Mouse (Mus musculus) telencephalon, adult 2 months (tissue): ENCODE data around the gene Col8a1.

Experiments
- DNase-seq: peaks from one replicate; pipeline ENCODE4 v3.0.0-alpha.2; 2011; ENCODE audit warnings: low read depth, low spot score

Col8a1 gene

GRCm38 (mm10) chr16:57672251-57672650, 82.3 kb downstream of the Col8a1 start:
- no peak for DNase-seq

- no peak for DNase-seq
Observed at GRCm38 (mm10) chr16:57671637-57672036, 82.9 kb downstream of the Col8a1 start.

DNA sequence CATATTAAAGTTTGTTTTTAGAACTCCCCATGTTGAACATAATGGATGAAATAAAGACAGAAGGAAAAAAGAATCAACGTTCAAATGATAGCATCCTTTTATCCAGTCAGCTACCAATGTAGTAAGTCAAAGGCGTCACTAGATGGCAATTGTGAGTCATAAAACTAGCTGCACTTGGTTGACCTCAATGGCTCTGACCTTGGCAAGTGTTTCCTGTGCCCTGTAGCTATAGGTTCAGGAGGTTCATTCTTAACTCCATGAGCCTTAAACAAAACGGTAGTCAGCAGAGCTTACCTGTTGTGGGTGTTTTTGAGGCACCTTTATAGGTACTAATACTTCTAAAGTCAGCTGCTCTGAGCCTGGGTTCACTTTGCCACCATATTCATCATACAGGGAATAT, 85.2 kb downstream of the Col8a1 start:
- peak; percentile 21 for DNase-seq

DNA sequence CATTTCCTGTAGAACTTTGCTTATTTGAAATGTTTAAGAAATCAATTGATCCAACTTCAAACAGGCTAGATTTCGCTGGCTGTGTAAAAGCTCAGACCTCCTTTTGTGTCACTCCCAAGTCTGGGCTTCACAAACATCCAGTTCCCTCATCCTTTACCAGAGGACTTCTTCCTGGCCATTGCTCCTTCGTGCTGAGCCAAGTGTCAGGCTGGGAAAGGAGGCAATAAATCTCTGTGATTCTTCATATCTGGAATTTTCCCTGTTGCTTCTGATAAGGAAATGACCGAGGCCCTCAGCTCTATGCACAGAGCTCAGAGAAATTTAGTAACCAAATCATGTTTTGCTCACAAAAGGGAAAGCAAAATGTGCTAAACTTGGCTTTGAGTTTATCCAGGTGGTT, 91.9 kb downstream of the Col8a1 start:
- DNase-seq, result no peak

DNA sequence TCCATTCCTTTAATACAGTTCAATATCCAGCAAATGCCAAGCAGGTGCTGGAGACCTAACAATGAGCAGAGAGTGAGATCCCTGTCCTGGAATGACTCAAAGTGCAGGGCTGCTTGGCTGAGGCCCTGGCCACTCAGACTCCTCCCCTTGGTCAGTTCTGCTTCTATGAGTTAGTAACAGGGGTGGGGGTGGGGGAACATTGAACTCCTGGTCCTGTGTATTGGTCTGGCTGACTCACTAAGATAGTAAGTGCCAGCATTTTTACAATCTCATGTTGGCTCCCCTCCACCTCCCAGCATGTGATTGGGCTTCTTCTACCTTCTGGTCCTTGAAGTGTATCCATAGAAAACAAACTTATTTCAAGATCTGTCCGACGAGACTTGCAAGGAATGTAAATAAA, 104.6 kb downstream of the Col8a1 start:
- no peak for DNase-seq

- DNase-seq, result no peak
Observed at GRCm38 (mm10) chr16:57641346-57641885, 113.1 kb downstream of the Col8a1 start.

DNA sequence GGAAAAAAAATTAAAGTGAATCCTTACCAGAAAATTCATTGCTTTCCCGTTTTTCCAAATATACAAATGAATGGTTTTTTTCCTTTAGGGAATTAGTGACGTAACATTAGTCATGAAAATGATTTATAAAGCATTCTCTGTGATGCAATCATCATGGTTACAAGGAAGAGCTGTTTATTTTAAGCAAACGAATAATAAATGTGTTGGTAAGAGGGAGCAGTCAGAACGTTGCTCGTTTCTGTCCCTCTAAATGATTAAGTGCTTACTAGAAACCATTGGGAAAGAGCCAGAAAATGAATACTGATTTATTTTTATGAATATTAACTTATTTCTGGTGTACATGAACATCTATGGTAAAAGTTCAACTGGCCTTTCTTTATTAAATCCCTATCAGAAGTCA, 119.8 kb downstream of the Col8a1 start:
- DNase-seq, result no peak

- peak; percentile 24 for DNase-seq
Observed at GRCm38 (mm10) chr16:57634191-57634590, 120.3 kb downstream of the Col8a1 start.

DNA sequence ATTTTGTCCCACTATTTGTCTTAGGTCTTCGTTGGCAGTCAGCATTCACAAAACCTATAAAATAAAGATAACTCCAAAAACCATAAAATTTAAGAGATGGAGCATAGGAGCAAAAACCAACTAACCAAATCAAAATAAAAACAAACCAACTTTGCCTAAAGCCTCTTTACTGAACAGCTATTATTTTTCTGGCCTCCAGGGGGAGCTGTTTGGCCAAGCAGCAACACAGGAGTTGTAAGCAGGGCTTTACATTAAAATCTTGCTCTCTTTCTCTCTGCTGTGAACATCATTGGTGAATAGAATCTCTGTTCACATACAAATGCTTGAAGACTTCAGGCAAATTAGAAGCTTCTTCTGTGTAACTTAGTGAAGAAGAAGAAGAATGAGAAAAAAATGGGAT, 142.8 kb downstream of the Col8a1 start:
- peak; percentile 16 for DNase-seq

GRCm38 (mm10) chr16:57606444-57607227, 147.9 kb downstream of the Col8a1 start, which contains the start of gene Cmss1:
Gene Cmss1, minus strand, starts transcription at chr16:57606864.
- peak; percentile 76 for DNase-seq

DNA sequence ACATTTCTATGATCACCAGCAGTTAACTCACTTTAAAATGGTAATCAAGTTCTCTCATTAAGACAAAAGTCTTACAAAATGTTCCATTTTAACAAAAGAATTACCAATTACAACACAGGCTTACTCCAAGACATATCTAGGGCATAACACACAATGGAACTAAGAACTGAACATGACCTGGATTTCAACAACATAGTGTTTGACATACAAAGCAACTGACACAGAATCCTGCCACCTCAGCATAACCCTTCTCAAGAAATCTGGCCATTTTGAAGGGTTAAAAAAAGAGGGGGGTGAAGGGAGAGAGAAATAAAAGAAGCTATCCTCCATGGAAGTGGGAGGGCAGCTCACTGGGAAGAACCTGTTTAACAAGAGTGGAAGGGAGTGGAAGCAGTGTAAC, 153.5 kb downstream of the Col8a1 start:
- DNase-seq, result no peak

DNA sequence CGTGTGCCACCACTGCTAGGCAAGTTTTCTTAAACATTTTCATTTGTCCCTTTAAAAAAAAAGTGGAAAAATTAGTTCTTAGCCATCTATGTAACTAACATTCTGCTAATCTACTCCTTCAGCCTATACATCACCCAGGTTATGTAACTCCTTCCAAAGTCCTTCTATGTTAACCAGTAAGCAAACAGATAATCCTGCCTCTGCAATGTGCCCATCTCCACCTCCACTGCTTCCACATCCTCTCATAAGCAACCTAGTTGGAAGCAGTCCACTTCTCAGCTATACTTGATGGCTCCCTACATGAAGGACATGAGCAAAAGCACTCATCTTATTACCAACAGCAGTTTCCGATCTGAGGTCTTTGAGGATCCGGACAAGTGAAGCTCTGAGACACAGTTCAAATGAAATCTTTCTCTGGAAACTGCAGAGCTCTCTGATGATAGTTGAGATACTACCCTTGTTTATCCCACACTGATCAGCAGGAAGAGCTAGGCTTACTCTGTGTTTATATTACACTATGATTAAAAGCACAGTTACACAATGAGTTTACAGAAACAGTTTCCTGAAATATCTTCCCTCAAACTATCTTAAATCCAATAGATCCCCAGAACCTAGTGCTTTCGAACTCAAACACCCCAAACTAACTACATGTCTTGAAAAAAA, 157.1 kb downstream of the Col8a1 start:
- no peak for DNase-seq

DNA sequence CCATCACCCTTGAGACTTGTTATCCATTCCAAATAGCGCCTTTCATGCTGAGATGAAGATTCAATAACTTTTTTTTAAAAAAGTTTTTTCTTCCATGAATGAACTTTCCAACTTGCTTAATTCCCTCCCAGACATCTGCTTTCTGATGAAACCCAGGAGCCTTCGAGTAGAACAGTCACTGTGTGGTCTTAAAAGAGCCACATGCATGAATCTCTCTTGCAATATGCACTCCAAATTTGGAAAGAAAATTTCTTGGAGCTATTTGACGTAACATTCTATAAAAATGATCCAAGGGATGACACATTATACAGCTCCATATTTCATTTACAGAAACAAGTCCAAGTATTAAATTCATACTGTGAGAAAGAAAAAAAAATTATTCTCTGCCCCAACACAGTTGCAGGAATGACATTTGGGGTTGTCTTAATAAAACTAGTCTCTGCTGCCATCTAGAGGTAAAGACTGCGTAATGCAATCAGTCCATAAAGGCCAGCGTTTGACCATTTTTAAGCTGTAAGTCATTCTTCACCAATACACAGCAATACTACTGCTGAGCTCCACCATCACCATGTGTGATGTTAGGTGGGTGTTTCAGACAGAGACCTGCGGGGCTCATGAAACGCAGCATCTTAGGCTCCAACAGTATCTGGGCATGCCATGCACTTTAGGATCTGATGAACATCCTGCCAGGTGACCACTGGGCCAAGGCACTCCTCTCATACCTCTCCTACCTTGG, 160.9 kb downstream of the Col8a1 start:
- peak; percentile 26 for DNase-seq

DNA sequence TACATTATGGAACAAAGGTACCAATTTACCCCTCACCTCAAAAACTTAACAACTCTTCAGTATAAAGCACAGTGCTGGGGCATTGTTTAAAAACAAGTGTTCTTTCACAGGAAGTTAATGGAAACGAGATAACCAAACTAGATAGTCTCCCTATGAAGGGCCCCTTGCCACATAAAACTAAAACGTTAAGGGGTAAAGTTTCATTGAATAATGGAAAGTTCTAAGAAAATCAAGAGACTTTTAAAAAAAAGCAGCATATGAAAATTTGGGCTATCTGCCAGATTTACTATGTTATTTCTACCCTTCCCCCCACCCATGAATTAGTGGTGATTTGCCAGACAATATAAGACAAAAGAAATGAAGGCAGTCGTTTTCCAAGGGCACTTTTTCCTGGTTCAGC, 169.3 kb downstream of the Col8a1 start:
- DNase-seq, result no peak

GRCm38 (mm10) chr16:57582008-57582407, 172.5 kb downstream of the Col8a1 start:
- no peak for DNase-seq

- DNase-seq, result no peak
Observed at GRCm38 (mm10) chr16:57580041-57580440, 174.5 kb downstream of the Col8a1 start.

GRCm38 (mm10) chr16:57577519-57577918, 177.0 kb downstream of the Col8a1 start:
- no peak for DNase-seq

DNA sequence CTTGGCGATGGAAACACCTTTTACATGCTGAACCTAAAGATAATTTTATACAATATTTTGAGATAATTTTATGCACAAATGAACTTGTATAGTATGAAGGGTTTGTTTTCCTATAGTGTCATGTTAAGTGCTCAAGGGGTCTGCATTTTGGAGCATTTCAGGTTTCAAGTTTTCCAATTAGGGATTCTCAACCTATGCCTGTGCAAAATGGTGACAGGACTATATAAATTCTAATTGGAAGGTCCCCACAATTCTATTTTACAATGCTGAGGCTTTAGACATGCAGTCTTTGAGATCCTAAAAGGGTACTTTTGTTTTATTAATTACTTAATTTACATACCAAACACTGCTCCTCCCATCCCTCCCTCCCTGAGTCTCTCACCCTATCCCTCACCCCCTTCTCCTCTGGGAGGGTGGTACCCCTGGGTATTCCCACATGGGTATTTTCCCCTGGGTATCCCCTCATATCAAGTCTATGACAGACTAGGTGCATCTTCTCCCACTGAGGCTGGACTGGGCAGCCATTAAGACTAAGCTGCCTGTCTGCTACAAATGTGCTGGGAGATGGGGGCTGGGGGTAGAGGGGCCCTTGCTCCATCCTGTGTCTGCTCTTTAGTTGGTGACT, 178.7 kb downstream of the Col8a1 start:
- no peak for DNase-seq
